Mouse (Mus musculus): ENCODE measurements around the gene Tns3. TPM values are rescaled to one million over a fixed set of nuclear protein-coding genes. Genes with fewer than 3 reads are reported as not detected.

Tns3 gene
- polyA plus RNA-seq, 1 experiment from 2014 or later: 10.5 TPM

GRCm38 (mm10) chr11:8572762-8573161 is 91.6 kb downstream of the Tns3 start:
- Histone ChIP-seq H3K27ac (ENCODE audit: low read depth, low read length) (peak overlapping the region; percentile 47; the same call in 1 of the 2 replicates), H3K4me2 (replicated peaks; ENCODE audit: low read depth) (no peak overlapping the region), H3K36me3 (ENCODE audit: control insufficient read depth, insufficient read depth) (peaks cover 11% of the 10 kb centered on the region; the same call in 1 of the 2 replicates), H3K27me3 (replicated peaks; ENCODE audit: control insufficient read depth, insufficient read depth, low read length) (no peaks in the 10 kb centered on the region), H3K4me1 (replicated peaks; ENCODE audit: control insufficient read depth, insufficient read depth, low read length) (peaks cover 12% of the 10 kb centered on the region; the same call in 1 of the 2 replicates), H3K4me3 (ENCODE audit: low read depth, low read length) (no peak overlapping the region), H3K9ac (ENCODE audit: low read depth, low read length) (no peak overlapping the region), H3K9me3 (ENCODE audit: control insufficient read depth) (no peaks in the 10 kb centered on the region)
- peak; percentile 88 for ATAC-seq
- no peak for TF ChIP-seq CTCF (IDR thresholded peaks at IDR 0.05; ENCODE audit: low read depth)
- WGBS: 53% methylated on average over 7 of the region's 7 CpGs

GRCm38 (mm10) chr11:8569232-8570028 is 94.9 kb downstream of the Tns3 start:
- H3K9ac ChIP-seq (ENCODE audit: low read depth, low read length): no peak overlapping the region
- peaks cover 15% of the 10 kb centered on the region for H3K36me3 ChIP-seq (ENCODE audit: control insufficient read depth, insufficient read depth)
- H3K27me3 ChIP-seq (replicated peaks; ENCODE audit: control insufficient read depth, insufficient read depth, low read length): no peaks in the 10 kb centered on the region
- H3K27ac ChIP-seq (ENCODE audit: low read depth, low read length): peak overlapping the region; percentile 47; the same call in 1 of the 2 replicates
- H3K4me3 ChIP-seq (ENCODE audit: low read depth, low read length): no peak overlapping the region
- H3K9me3 ChIP-seq (ENCODE audit: control insufficient read depth): no peaks in the 10 kb centered on the region
- no peak overlapping the region for H3K4me2 ChIP-seq (replicated peaks; ENCODE audit: low read depth)
- peak; percentile 47 for TF ChIP-seq CTCF (IDR thresholded peaks at IDR 0.05; ENCODE audit: low read depth)
- peaks cover 12% of the 10 kb centered on the region; the same call in 1 of the 2 replicates for H3K4me1 ChIP-seq (replicated peaks; ENCODE audit: control insufficient read depth, insufficient read depth, low read length)
- ATAC-seq: peak; percentile 58
- 34% methylated on average over 7 of the region's 7 CpGs for WGBS

- WGBS: 52% methylated on average over 7 of the region's 7 CpGs
- H3K4me1 ChIP-seq (replicated peaks; ENCODE audit: control insufficient read depth, insufficient read depth, low read length): peaks cover 12% of the 10 kb centered on the region; the same call in 1 of the 2 replicates
- no peak for ATAC-seq
These were observed 95.5 kb downstream of the Tns3 start for GRCm38 (mm10) chr11:8568829-8569228.

GRCm38 (mm10) chr11:8566250-8566853 is 98.0 kb downstream of the Tns3 start:
- H3K27ac ChIP-seq (ENCODE audit: low read depth, low read length): no peak overlapping the region
- H3K27me3 ChIP-seq (replicated peaks; ENCODE audit: control insufficient read depth, insufficient read depth, low read length): no peaks in the 10 kb centered on the region
- H3K36me3 ChIP-seq (ENCODE audit: control insufficient read depth, insufficient read depth): peaks cover 13% of the 10 kb centered on the region
- TF ChIP-seq CTCF (IDR thresholded peaks at IDR 0.05; ENCODE audit: low read depth): peak; percentile 46
- H3K4me2 ChIP-seq (replicated peaks; ENCODE audit: low read depth): no peak overlapping the region
- 81% methylated on average over 3 of the region's 3 CpGs for WGBS
- H3K9ac ChIP-seq (ENCODE audit: low read depth, low read length): no peak overlapping the region
- ATAC-seq: no peak
- H3K4me1 ChIP-seq (replicated peaks; ENCODE audit: control insufficient read depth, insufficient read depth, low read length): 0 out of 2 replicates have a peak, but pooled peaks cover 7% of the 10 kb centered on the region
- no peaks in the 10 kb centered on the region for H3K9me3 ChIP-seq (ENCODE audit: control insufficient read depth)
- no peak overlapping the region for H3K4me3 ChIP-seq (ENCODE audit: low read depth, low read length)

More at GRCm38 (mm10) chr11:8568829-8569228, 95.5 kb downstream of the Tns3 start:
- TF ChIP-seq CTCF (IDR thresholded peaks at IDR 0.05; ENCODE audit: low read depth): no peak
- no peak overlapping the region for H3K4me3 ChIP-seq (ENCODE audit: low read depth, low read length)
- H3K27me3 ChIP-seq (replicated peaks; ENCODE audit: control insufficient read depth, insufficient read depth, low read length): no peaks in the 10 kb centered on the region
- H3K36me3 ChIP-seq (ENCODE audit: control insufficient read depth, insufficient read depth): peaks cover 17% of the 10 kb centered on the region
- no peak overlapping the region for H3K4me2 ChIP-seq (replicated peaks; ENCODE audit: low read depth)
- H3K9ac ChIP-seq (ENCODE audit: low read depth, low read length): no peak overlapping the region
- H3K9me3 ChIP-seq (ENCODE audit: control insufficient read depth): no peaks in the 10 kb centered on the region
- no peak overlapping the region for H3K27ac ChIP-seq (ENCODE audit: low read depth, low read length)

GRCm38 (mm10) chr11:8558761-8559282 is 105.5 kb downstream of the Tns3 start:
- Histone ChIP-seq H3K4me2 (replicated peaks; ENCODE audit: low read depth) (0 out of 2 replicates have a peak overlapping the region, but pooled peaks have one; percentile 3), H3K9ac (ENCODE audit: low read depth, low read length) (no peak overlapping the region), H3K4me3 (ENCODE audit: low read depth, low read length) (no peak overlapping the region), H3K27ac (ENCODE audit: low read depth, low read length) (no peak overlapping the region), H3K9me3 (ENCODE audit: control insufficient read depth) (no peaks in the 10 kb centered on the region), H3K27me3 (replicated peaks; ENCODE audit: control insufficient read depth, insufficient read depth, low read length) (no peaks in the 10 kb centered on the region), H3K4me1 (replicated peaks; ENCODE audit: control insufficient read depth, insufficient read depth, low read length) (peaks cover 3% of the 10 kb centered on the region), H3K36me3 (ENCODE audit: control insufficient read depth, insufficient read depth) (no peaks in the 10 kb centered on the region)
- ATAC-seq: peak; percentile 55; the same call in 1 of the 2 replicates
- no peak for TF ChIP-seq CTCF (IDR thresholded peaks at IDR 0.05; ENCODE audit: low read depth)
- WGBS: 42% methylated on average over 12 of the region's 12 CpGs

- no peaks in the 10 kb centered on the region for H3K36me3 ChIP-seq (ENCODE audit: control insufficient read depth, insufficient read depth)
- H3K4me2 ChIP-seq (replicated peaks; ENCODE audit: low read depth): 0 out of 2 replicates have a peak overlapping the region, but pooled peaks have one; percentile 3
- no peak overlapping the region for H3K4me3 ChIP-seq (ENCODE audit: low read depth, low read length)
- WGBS: 68% methylated on average over 9 of the region's 9 CpGs
- H3K9me3 ChIP-seq (ENCODE audit: control insufficient read depth): no peaks in the 10 kb centered on the region
- H3K27me3 ChIP-seq (replicated peaks; ENCODE audit: control insufficient read depth, insufficient read depth, low read length): no peaks in the 10 kb centered on the region
- TF ChIP-seq CTCF (IDR thresholded peaks at IDR 0.05; ENCODE audit: low read depth): no peak
- H3K4me1 ChIP-seq (replicated peaks; ENCODE audit: control insufficient read depth, insufficient read depth, low read length): peaks cover 3% of the 10 kb centered on the region
- H3K9ac ChIP-seq (ENCODE audit: low read depth, low read length): no peak overlapping the region
- ATAC-seq: no peak
- no peak overlapping the region for H3K27ac ChIP-seq (ENCODE audit: low read depth, low read length)
These were observed 106.1 kb downstream of the Tns3 start for GRCm38 (mm10) chr11:8558258-8558657.

Data from intestine, postnatal 0 days (tissue).